8 mouse cellular contexts compared by ENCODE assay signal in genomic region chr8:70699834-70700554, GRCm38 (mm10). TPM values are rescaled to one million over a fixed set of nuclear protein-coding genes. Genes with fewer than 3 reads are reported as not detected.
A peak's percentile ranks its signal among the peaks of the same experiment; 100 is the strongest.
DNase-seq lines count a peak whose midpoint lies in the region; ATAC-seq and TF ChIP-seq lines count a peak whose summit lies in the region.

No protein-coding gene starts in this region.

- peaks cover 9% of the 10 kb centered on the region for H3K27me3 ChIP-seq in embryonic facial prominence, embryonic 10.5 days (replicated peaks; ENCODE audit: low read depth, poor library complexity, severe bottlenecking)
- no peaks in the 10 kb centered on the region for H3K27me3 ChIP-seq in limb, embryonic 12.5 days
- no peaks in the 10 kb centered on the region for H3K27me3 ChIP-seq in midbrain, embryonic 15.5 days (replicated peaks)
- no peaks in the 10 kb centered on the region for H3K27me3 ChIP-seq in spleen, adult 2 months (ENCODE audit: control insufficient read depth, insufficient read depth, low read length)

- H3K4me1 ChIP-seq in embryonic facial prominence, embryonic 10.5 days, result peaks cover 62% of the 10 kb centered on the region
- H3K4me1 ChIP-seq in limb, embryonic 12.5 days (replicated peaks), result peaks cover 52% of the 10 kb centered on the region
- H3K4me1 ChIP-seq in midbrain, embryonic 15.5 days, result peaks cover 58% of the 10 kb centered on the region
- peaks cover 37% of the 10 kb centered on the region for H3K4me1 ChIP-seq in spleen, adult 2 months (ENCODE audit: control insufficient read depth, insufficient read depth, insufficient read length)

- peak overlapping the region; percentile 97 for H3K27ac ChIP-seq in embryonic facial prominence, embryonic 10.5 days (replicated peaks)
- H3K27ac ChIP-seq in limb, embryonic 12.5 days, result peak overlapping the region; percentile 99
- peak overlapping the region; percentile 99 for H3K27ac ChIP-seq in midbrain, embryonic 15.5 days
- peak overlapping the region; percentile 98 for H3K27ac ChIP-seq in spleen, adult 2 months (ENCODE audit: insufficient read depth, low read length)

- 1% methylated on average over 59 of the region's 59 CpGs for WGBS in embryonic facial prominence, embryonic 10.5 days
- WGBS in limb, embryonic 12.5 days, result under 1% methylated on average over 57 of the region's 59 CpGs
- WGBS in midbrain, embryonic 15.5 days, result under 1% methylated on average over 59 of the region's 59 CpGs
- WGBS in spleen, adult 2 months, result under 1% methylated on average over 58 of the region's 59 CpGs

- TF ChIP-seq CTCF in spleen, adult 2 months (IDR thresholded peaks at IDR 0.05; ENCODE audit: extremely low read depth, insufficient read depth, insufficient read length, insufficient replicate concordance), result no peak

- H3K4me2 ChIP-seq in limb, embryonic 12.5 days, result peak overlapping the region; percentile 72
- peak overlapping the region; percentile 64 for H3K4me2 ChIP-seq in midbrain, embryonic 15.5 days

- ATAC-seq in limb, embryonic 12.5 days (ENCODE audit: insufficient number of reproducible peaks, insufficient read depth, low FRiP score, low TSS enrichment, low read depth), result no peak
- ATAC-seq in midbrain, embryonic 15.5 days (replicated peaks), result no peak; the same call in 1 of the 2 replicates
- ATAC-seq in activated CD4-positive, CD25-positive, alpha-beta regulatory T cell, adult 4 months, result no peak

- H3K4me3 ChIP-seq in embryonic facial prominence, embryonic 10.5 days, result peak overlapping the region; percentile 97
- H3K4me3 ChIP-seq in limb, embryonic 12.5 days (replicated peaks), result peak overlapping the region; percentile 99
- peak overlapping the region; percentile 92 for H3K4me3 ChIP-seq in midbrain, embryonic 15.5 days
- peak overlapping the region; percentile 87 for H3K4me3 ChIP-seq in spleen, adult 2 months (ENCODE audit: extremely low read depth, insufficient read depth, insufficient read length)

- peak; percentile 86 for DNase-seq in adrenal gland, postnatal 10 days
- DNase-seq in embryonic facial prominence, embryonic 10.5 days (ENCODE audit: low spot score), result peak; percentile 90
- DNase-seq in heart, adult 11 months, result peak; percentile 99
- DNase-seq in kidney, adult 18-20 months, result peak; percentile 85
- peak in 1 of 2 experiments; percentile 77 for DNase-seq in spleen, adult 2 months (ENCODE audit: low read depth in 1 of 2, low spot score in 2 of 2)

- peaks cover 30% of the 10 kb centered on the region for H3K36me3 ChIP-seq in embryonic facial prominence, embryonic 10.5 days (replicated peaks)
- H3K36me3 ChIP-seq in limb, embryonic 12.5 days, result peaks cover 18% of the 10 kb centered on the region
- no peaks in the 10 kb centered on the region for H3K36me3 ChIP-seq in midbrain, embryonic 15.5 days (replicated peaks)
- H3K36me3 ChIP-seq in spleen, adult 2 months (ENCODE audit: control insufficient read depth, insufficient read depth, low read length), result peaks cover 11% of the 10 kb centered on the region

- peak; percentile 24 for TF ChIP-seq POLR2A in spleen, adult 2 months (IDR thresholded peaks at IDR 0.05; ENCODE audit: low read depth, low read length)

- peak overlapping the region; percentile 99 for H3K9ac ChIP-seq in limb, embryonic 12.5 days (replicated peaks)
- peak overlapping the region; percentile 99 for H3K9ac ChIP-seq in midbrain, embryonic 15.5 days

- H3K9me3 ChIP-seq in embryonic facial prominence, embryonic 10.5 days, result no peaks in the 10 kb centered on the region
- H3K9me3 ChIP-seq in limb, embryonic 12.5 days, result no peaks in the 10 kb centered on the region
- no peaks in the 10 kb centered on the region for H3K9me3 ChIP-seq in midbrain, embryonic 15.5 days

RNA-seq across cellular contexts. Expression of gene Jund, which starts 1.2 kb away (rescaled TPM):
- total RNA-seq in adrenal gland, postnatal 10 days (2021), result 100 to 1,000 TPM; 149 to 185 TPM
- 58.7 and 61.7 TPM in 2 replicates for polyA plus RNA-seq in embryonic facial prominence, embryonic 10.5 days (2016; fragmentation: Nextera tagmentation; extraction: Ambion mirVana)
- polyA plus RNA-seq in limb, embryonic 12.5 days (2016; fragmentation: Nextera tagmentation; extraction: Ambion mirVana), result 117 and 121 TPM in 2 replicates
- 83.0 and 94.4 TPM in 2 replicates for polyA plus RNA-seq in midbrain, embryonic 15.5 days (2015; fragmentation: Nextera tagmentation; extraction: Ambion mirVana)
- 269 and 455 TPM in 2 replicates for polyA plus RNA-seq in spleen, adult 2 months (2012; rRNA removed)
- polyA plus RNA-seq in activated CD4-positive, CD25-positive, alpha-beta regulatory T cell, adult 4 months (2017; shearing (Covaris generic)), result 10 to 100 TPM; 12.5 to 20.0 TPM

RNA-seq across cellular contexts. Expression of gene Iqcn, which starts 3.3 kb away (rescaled TPM):
- under 1 TPM; 0.15 to 0.30 TPM for total RNA-seq in adrenal gland, postnatal 10 days (2021)
- 0.05 TPM in 1 of 2 replicates, not detected in the other for polyA plus RNA-seq in embryonic facial prominence, embryonic 10.5 days (2016; fragmentation: Nextera tagmentation; extraction: Ambion mirVana)
- polyA plus RNA-seq in limb, embryonic 12.5 days (2016; fragmentation: Nextera tagmentation; extraction: Ambion mirVana), result not detected in 2 replicates
- 0.05 and 0.14 TPM in 2 replicates for polyA plus RNA-seq in midbrain, embryonic 15.5 days (2015; fragmentation: Nextera tagmentation; extraction: Ambion mirVana)
- polyA plus RNA-seq in spleen, adult 2 months (2012; rRNA removed), result 0.08 and 0.09 TPM in 2 replicates
- polyA plus RNA-seq in activated CD4-positive, CD25-positive, alpha-beta regulatory T cell, adult 4 months (2017; shearing (Covaris generic)), result not detected

RNA-seq across cellular contexts. Expression of gene Gm3336, which starts 18.3 kb away (rescaled TPM):
- not detected for total RNA-seq in adrenal gland, postnatal 10 days (2021)
- polyA plus RNA-seq in embryonic facial prominence, embryonic 10.5 days (2016; fragmentation: Nextera tagmentation; extraction: Ambion mirVana), result not detected in 2 replicates
- not detected in 2 replicates for polyA plus RNA-seq in limb, embryonic 12.5 days (2016; fragmentation: Nextera tagmentation; extraction: Ambion mirVana)
- polyA plus RNA-seq in midbrain, embryonic 15.5 days (2015; fragmentation: Nextera tagmentation; extraction: Ambion mirVana), result not detected in 2 replicates
- 0.65 and 0.92 TPM in 2 replicates for polyA plus RNA-seq in spleen, adult 2 months (2012; rRNA removed)
- not detected for polyA plus RNA-seq in activated CD4-positive, CD25-positive, alpha-beta regulatory T cell, adult 4 months (2017; shearing (Covaris generic))

RNA-seq across cellular contexts. Expression of gene Pde4c, which starts 23.5 kb away (rescaled TPM):
- 1 to 10 TPM; 2.4 to 2.8 TPM for total RNA-seq in adrenal gland, postnatal 10 days (2021)
- polyA plus RNA-seq in embryonic facial prominence, embryonic 10.5 days (2016; fragmentation: Nextera tagmentation; extraction: Ambion mirVana), result 0.20 and 0.69 TPM in 2 replicates
- polyA plus RNA-seq in limb, embryonic 12.5 days (2016; fragmentation: Nextera tagmentation; extraction: Ambion mirVana), result 0.24 and 0.33 TPM in 2 replicates
- 0.15 and 0.46 TPM in 2 replicates for polyA plus RNA-seq in midbrain, embryonic 15.5 days (2015; fragmentation: Nextera tagmentation; extraction: Ambion mirVana)
- polyA plus RNA-seq in spleen, adult 2 months (2012; rRNA removed), result 2.8 and 3.6 TPM in 2 replicates
- polyA plus RNA-seq in activated CD4-positive, CD25-positive, alpha-beta regulatory T cell, adult 4 months (2017; shearing (Covaris generic)), result under 1 TPM; 0.47 to 0.95 TPM

RNA-seq across cellular contexts. Expression of gene Lsm4, which starts 26.9 kb away (rescaled TPM):
- total RNA-seq in adrenal gland, postnatal 10 days (2021), result 10 to 100 TPM; 91.5 to 94.7 TPM
- polyA plus RNA-seq in embryonic facial prominence, embryonic 10.5 days (2016; fragmentation: Nextera tagmentation; extraction: Ambion mirVana), result 347 and 351 TPM in 2 replicates
- 335 and 339 TPM in 2 replicates for polyA plus RNA-seq in limb, embryonic 12.5 days (2016; fragmentation: Nextera tagmentation; extraction: Ambion mirVana)
- polyA plus RNA-seq in midbrain, embryonic 15.5 days (2015; fragmentation: Nextera tagmentation; extraction: Ambion mirVana), result 175 and 193 TPM in 2 replicates
- polyA plus RNA-seq in spleen, adult 2 months (2012; rRNA removed), result 109 and 137 TPM in 2 replicates
- polyA plus RNA-seq in activated CD4-positive, CD25-positive, alpha-beta regulatory T cell, adult 4 months (2017; shearing (Covaris generic)), result 100 to 1,000 TPM; 115 to 120 TPM
